Mouse (Mus musculus) frontal cortex, postnatal 36 days (tissue): ENCODE results near the gene Coq6.
"Not testable (repeated sequence)": the region's sequence is repeated elsewhere in the genome, so short reads cannot be mapped to it uniquely, and the experiment has no call there.

ENCODE experiments used
- DNase-seq, 2 experiments: peaks; one replicate each; pipeline ENCODE4 v3.0.0; 2022; ENCODE audit warnings: low spot score in 2 of 2

The Coq6 gene

DNA sequence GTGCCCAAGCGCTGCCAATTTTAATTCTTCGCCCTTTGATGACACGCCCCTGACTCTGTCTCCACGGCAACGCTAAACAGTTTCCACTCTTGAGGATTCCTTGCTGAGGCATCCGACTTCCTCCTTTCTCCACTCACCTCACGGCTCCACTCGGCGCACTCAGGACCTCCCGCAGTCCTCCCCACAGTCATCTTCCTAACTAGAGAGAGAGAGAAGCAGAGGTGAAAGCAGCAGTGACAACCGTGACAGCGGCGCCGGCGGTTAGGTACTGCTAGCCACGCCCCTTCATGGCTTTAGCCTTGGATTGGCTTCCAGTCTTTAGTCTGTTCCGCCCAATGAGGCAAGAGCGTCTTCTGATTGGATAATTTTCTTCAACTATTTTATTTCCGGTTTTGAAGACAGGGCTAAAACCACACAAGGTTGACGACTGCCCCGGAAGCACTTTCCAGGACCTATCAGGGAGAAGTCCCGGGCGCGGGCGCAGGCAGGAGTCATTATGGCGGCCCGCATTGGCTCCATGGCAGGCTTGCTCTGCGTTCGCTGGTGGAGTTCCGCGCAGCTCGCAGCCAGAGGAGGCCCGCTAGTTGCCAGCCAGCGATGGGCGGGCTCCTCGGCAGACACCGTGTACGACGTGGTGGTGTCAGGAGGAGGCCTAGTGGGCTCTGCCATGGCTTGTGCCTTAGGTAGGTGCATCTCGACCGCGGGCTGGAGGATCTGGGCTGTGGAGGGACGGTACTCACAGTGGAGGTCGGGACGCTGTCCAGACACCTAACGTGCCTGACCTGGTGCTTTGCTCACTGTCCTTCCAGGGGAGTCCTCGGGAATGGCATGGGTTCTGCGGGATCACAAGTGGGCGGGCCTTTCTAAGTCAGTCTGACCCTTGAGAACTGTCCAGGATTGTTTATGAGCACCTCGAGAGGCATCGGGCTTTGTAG is at the start of gene Coq6, which contains the start of gene Fam161b:
Gene Coq6 (plus strand): TSS at position 103 of the 935 bp plus-strand sequence.
Gene Fam161b (minus strand): TSS at position 279 of the 935 bp plus-strand sequence.
- peak; percentile 90 to 97 for DNase-seq

GRCm38 (mm10) chr12:84316006-84316405 is 45.5 kb upstream of the Coq6 start:
- no peak for DNase-seq

GRCm38 (mm10) chr12:84316721-84317621 is 44.5 kb upstream of the Coq6 start, which contains the start of gene Zfp410:
TSS of gene Zfp410 (plus strand) at chr12:84316852.
- peak; percentile 85 to 87 for DNase-seq

GRCm38 (mm10) chr12:84327111-84327512 is 34.3 kb upstream of the Coq6 start:
- DNase-seq = no peak

- DNase-seq = no peak
These were observed 24.4 kb upstream of the Coq6 start for GRCm38 (mm10) chr12:84336963-84337625.

DNA sequence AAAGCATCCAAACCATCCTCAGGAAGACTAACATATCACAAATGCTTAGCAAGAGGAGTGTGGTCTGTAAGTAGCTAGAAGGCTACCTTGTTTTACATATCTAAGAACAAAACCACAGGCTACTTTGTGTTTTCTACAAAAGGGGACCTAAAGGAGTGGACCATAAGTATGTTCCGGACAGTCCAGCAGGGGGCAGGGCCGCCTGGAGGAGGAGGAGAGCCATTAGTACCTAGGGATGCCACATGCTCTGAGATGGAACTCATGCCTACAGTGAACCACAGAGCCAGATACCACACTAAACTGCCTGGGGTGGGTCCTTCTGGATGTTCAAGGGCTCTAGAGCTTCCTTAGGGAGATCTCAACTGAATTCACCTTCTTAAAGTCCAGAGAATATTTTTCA is 14.3 kb upstream of the Coq6 start:
- no peak for DNase-seq

DNA sequence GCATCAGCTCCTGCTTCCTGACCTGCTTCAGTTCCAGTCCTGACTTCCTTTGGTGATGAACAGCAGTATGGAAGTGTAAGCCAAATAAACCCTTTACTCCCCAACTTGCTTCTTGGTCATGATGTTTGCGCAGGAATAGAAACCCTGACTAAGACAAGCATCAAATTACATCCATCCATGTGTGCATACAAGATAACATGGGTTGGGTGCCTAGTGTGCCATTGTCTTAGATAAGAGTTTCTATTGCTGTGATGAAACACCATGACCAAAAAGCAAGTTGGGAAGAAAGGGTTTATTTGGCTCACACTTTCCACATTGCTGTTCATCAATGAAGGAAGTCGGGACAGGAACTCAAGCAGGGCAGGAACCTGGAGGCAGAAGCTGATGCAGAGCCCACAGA is 2.8 kb upstream of the Coq6 start:
- not testable (repeated sequence) for DNase-seq

GRCm38 (mm10) chr12:84362872-84363271 is 1.4 kb downstream of the Coq6 start:
- DNase-seq = no peak

GRCm38 (mm10) chr12:84364291-84364690 is 2.8 kb downstream of the Coq6 start:
- DNase-seq = no peak

DNA sequence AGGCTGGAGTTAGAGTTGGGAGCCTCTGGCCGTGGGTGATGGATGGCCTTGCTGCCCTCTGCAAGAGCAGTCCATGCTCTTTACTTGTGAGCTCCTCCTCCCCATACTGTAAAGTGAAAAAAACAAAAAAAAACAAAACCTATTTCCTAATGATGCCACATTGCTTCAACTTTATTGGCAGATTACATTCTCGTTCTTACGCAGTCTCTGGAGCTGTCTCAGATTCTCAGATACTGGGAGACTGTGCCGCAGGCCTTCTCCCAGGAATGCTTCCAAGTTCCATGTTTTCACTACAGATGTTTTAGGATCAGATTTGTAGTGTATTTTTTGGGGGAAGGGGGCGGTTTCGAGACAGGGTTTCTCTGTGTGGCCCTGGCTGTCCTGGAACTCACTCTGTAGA is 3.7 kb downstream of the Coq6 start:
- DNase-seq = no peak

GRCm38 (mm10) chr12:84366971-84367370 is 5.5 kb downstream of the Coq6 start:
- DNase-seq = no peak

- no peak for DNase-seq
These were observed 10.2 kb downstream of the Coq6 start for GRCm38 (mm10) chr12:84371647-84372046.

GRCm38 (mm10) chr12:84373831-84374481 is 12.5 kb downstream of the Coq6 start:
- no peak for DNase-seq

GRCm38 (mm10) chr12:84382369-84382768 is 20.9 kb downstream of the Coq6 start:
- DNase-seq = no peak

GRCm38 (mm10) chr12:84384644-84385081 is 23.2 kb downstream of the Coq6 start:
- peak in 1 of 2 experiments; percentile 14 for DNase-seq

GRCm38 (mm10) chr12:84385408-84385807 is 24.0 kb downstream of the Coq6 start:
- DNase-seq = no peak

- no peak for DNase-seq
These were observed 26.6 kb downstream of the Coq6 start for GRCm38 (mm10) chr12:84388097-84388496.

- no peak for DNase-seq
These were observed 27.4 kb downstream of the Coq6 start for GRCm38 (mm10) chr12:84388774-84389400.

- DNase-seq = no peak
These were observed 28.9 kb downstream of the Coq6 start for GRCm38 (mm10) chr12:84390336-84390735.

- no peak for DNase-seq
These were observed 31.2 kb downstream of the Coq6 start for GRCm38 (mm10) chr12:84392681-84393080.

GRCm38 (mm10) chr12:84393847-84394246 is 32.4 kb downstream of the Coq6 start:
- DNase-seq = no peak
